Mouse (Mus musculus): ENCODE data around the gene Frem1.

The Frem1 gene

DNA sequence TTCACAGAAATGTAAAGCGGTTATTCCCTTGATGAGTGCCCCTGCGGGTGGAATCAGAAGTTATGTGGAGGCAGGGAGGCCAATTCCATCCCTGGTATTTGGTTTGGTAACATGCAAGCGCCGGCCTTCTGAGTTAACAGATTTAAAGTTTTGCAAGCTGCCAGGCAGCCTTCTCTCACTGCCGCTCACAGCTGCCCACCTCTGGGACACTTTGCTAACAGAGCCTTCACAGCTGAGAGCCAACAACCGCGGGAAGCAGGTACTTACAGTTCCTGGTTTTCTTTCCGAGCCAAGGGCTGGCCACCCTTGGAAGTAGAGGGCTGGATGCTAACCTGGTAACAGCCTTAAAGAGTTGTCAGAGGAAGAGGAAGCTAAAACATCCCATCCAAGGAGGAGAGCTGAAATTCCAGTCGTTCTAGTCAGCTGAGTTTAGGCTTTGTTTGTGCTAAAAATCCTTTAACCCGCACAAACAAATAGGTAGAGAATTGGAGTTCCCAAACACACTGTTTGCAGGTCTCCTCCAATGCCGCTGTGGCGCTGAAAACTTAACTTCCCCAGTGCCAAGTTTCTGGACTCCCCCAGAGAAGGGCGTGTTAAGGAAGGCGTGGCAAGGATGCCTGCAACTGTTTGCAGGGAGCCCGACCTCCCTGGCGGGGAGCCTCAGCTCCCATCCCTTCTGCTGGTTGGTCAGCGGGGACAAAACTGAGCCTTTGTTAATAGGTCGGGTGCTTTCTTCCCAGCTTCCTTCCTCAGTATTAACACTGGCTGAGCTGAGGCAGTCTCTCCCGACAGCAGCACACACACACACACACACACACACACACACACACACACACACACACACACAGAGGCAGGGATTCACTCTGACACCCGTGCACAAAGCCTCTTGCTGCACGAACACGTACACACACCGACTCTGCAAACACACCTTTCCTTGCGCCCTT is at the start of gene Frem1:
Gene Frem1 (minus strand): TSS at position 706 of the 944 bp plus-strand sequence.
- DNase-seq: peak; percentile 42 to 53

DNA sequence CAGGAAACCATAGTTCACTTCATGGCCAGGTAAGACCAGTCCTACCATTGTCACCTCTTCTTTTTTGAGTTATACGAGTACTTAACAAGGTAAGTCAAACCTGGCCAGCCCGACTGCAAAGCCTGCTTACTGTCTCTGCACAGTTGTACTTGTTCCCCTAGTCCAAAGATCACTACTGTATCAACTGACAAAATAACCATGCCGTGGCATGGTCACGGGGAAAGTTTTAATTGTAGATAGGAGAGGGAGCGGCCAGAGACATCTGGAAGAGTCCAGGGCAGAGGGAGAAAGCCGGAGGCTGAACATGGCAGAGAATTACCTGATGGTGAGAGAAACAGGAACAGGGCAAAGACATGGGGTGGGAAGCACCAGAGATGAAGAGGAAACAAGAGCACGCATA is 46.9 kb upstream of the Frem1 start:
- DNase-seq: no peak

DNA sequence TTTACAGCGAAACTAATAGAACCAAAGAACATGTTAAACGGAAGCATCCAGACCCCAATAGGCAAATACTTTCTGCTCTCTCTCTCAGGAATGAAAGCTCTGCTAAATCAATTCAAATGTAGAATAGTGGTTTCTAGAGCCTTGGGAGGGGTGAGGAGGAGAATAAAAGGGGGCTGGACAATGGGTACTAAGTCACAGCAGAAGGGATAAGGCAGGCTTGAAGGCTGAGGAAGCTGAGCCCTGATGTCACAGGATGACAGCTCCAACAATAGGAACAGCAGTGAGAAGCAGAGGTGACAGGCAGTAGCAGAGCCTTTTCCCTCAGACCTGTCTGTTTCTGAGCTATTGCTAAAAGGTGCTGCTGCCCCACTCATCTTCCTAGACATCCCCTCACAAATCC is 41.8 kb upstream of the Frem1 start:
- no peak for DNase-seq

DNA sequence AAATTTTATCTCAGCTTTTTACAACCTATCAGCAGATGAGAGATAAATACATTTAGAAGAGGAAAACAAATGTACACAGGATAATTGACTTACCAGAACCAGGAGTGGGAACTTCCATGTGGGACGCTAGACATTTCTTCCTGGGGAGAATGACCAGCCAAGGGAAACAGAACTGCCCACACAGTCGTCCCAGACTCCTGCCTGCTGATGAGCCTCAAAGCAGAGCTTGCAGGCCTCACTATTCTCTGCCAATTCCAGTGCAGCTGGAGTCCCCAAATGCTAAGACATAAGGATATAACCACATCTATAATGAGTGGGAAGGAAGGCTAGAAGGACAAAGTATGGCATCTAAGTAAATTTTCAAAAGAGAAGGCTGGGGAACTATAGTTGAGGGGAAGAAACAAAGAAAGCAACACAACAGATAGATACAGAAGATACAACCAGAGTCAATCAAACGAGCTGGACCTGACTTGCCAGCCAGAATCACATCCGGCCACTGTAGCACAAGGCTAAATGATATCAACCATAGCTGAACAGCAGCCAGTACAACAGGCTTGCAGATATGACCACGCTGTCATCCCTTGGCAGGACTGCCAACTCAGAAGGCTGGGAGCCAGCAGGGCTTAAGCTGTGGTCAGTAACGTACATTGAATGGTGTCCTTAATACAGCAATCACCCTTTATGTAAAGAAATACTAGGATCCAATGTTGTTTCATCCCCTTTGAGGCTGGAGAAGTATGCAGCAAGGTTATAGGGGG is 38.7 kb upstream of the Frem1 start:
- no peak for DNase-seq

DNA sequence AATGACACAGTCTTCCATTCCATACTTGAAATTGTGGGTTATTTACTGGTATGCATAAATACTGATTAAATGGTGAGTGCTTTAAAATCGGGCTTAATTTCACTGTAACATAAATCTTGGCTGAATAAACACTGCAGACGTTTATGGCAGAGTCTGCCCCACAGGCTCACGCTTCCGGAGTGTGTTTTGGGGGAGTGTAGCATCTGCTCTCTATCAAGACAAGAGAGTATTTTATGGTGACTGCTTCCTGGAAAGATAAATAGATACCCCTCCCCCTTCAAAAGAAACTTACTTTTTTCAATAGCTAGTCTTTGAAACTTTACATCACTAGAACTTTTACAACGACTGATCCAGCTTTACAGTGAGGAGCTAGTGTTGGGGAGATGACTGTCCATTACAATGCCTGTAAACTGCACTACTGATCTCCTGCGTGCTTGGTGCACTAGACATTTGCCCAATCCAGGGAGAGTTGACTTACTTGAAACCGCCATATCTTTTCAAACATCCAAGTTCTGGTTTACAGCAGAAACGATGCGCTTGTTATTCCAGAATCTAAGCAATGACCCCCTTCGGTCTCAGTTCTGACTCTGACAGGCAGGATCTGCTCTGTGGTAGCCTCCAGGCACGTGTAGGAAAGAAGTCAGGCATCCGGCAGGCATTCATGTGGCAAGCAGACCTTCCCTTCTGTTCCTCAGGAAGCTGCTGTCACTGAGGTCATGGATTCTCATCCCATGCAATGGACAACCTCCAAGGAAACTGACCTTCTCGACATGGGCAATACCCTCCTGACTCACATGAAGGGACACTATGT is 28.4 kb upstream of the Frem1 start:
- DNase-seq: peak; percentile 14 to 16

DNA sequence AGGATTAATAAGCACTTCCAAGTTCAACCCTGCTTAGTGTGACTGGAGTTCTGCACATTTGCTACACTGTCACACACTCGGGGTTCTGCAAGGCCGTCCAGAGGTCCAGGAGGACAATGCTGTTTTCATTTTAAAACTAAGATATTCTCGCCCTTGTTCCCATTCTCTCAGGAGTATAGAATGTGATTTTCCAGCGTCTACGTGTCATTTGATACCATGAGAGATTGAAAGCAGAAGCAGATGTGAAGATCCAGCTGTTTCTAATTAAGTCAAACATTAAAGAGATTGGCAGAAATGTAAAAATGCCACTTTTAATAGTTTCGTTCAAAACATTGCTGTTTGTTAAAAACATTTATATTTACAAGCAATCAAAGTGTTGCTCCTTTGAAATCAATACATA is 12.1 kb upstream of the Frem1 start:
- DNase-seq: no peak

DNA sequence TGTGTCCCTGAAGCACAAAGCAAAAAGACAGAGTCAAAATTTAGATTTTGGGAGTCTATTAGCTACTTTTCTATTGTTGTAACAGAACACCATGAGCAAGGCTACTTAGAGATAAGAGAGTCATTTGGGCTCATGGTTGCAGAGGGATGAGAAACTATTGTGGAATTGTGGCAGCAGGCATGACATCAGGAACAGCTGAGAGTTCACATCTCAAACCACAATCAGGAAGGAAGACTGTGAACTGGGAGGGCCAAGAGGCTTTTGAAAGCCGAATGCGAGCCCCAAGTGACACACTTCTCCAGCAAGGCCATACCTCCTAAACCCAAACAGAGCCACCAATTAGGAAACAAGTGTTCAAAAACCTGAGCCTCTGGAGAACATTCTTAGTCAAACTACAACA is 9.4 kb upstream of the Frem1 start:
- DNase-seq: no peak

DNA sequence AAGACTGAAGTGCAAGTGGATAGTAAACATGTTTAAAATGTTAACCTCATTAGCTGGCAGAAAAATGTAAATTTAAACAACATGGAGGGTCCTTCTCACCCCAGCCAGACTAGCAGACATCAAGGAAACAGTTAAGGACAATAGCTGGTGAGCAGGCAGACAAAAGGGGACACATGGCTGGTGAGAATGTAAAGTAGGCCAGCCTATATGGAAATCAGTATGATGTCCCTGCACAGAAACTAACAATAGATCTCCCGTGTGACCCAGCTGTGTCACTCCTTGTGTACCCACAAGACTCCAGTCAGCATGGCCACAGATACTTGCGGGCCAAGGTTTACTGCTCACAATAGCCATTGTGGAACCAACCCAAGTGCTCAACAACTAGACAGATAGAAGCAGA is 6.5 kb upstream of the Frem1 start:
- DNase-seq: no peak

DNA sequence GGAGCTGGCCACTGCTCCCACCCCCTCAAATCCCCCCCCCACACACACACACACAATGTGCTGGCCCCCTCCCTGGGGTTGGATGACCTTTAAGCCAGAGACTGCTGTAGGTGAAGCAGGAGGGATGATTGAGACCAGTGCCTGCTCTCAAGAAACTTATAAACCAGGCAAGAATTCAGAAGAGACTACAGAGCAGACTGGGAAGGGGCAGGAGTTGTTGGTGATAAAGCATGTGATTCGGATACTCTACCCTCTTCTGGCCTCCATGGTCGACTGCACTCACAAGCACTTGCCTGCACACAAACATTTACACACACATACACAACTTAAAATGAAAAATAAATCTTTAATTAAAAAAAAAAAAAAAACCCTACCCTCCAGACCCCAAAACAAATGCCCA is 6.0 kb upstream of the Frem1 start:
- no peak for DNase-seq

DNA sequence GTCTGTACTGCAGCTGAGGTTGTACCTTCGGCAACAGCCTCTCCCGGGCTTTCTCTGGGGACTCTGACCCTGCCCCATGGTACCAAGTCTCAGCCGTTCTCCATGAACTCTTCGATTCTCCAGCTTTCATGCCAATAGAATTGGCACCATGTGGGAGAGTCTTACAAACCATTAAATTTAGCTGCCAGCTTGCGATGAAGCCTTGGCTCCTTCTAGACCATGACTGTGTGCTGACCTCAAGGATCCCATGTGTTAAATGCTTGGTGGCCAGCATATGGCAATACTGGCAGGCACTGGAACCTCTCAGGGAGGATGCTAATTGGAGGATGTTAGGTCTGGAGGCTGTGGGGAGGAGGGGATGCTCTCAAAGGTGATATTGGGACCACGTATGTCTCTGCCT is 4.4 kb upstream of the Frem1 start:
- DNase-seq: no peak

DNA sequence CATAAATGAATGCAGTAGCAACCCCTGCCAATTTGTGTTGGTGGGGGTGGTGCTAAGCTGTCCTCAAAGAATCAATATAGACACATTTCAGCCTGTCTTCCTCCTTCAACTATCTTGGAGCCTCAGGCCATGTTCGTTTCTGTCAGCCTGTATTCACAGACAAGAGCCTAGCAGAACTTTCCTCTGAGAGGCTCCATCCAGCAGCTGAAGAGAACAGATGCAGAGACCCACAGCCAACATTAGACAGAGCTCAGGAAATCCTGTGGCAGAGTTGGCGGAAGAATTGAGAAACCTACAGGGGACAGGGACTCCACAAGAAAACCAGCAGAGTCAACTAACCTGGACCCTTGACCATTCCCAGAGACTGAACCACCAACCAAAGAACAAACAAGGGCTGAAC is 3.3 kb upstream of the Frem1 start:
- no peak for DNase-seq

DNA sequence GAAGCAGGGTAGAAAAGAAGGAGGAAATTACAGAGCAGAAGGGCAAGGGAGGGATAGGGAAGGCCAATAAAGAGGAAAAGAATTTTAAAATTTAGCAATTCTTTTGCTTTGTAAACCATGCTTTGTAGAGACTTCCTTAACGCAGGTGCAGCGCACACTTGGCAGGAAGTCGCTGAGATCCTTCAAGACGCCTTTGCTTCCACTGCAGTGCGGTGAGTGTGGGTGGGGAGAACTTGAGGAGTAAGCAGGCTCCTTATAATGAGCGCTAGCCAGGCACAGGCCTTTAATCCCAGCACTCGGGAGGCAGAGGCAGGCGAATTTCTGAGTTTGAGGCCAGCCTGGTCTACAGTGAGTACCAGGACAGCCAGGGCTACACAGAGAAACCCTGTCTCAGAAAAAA is 1.1 kb upstream of the Frem1 start:
- DNase-seq: no peak

DNA sequence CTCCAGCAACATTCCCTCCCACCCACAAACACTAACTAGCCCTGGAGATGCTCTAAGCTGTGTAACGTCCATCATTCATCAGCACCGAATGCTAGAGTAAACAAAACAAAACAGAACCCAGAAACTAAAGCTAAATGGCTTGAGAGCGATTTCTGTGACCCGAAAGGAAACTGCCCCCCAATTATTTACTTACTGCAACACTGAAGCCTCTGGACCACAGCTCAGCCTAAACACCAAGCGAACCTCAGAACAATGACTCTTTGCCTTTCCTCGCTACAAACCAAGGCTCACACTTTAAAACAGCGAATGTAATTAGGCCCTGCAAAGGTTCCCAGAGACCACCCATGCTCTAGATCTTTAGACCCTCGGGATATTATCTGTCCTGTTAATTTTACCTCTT is 963 bp downstream of the Frem1 start:
- no peak for DNase-seq

DNA sequence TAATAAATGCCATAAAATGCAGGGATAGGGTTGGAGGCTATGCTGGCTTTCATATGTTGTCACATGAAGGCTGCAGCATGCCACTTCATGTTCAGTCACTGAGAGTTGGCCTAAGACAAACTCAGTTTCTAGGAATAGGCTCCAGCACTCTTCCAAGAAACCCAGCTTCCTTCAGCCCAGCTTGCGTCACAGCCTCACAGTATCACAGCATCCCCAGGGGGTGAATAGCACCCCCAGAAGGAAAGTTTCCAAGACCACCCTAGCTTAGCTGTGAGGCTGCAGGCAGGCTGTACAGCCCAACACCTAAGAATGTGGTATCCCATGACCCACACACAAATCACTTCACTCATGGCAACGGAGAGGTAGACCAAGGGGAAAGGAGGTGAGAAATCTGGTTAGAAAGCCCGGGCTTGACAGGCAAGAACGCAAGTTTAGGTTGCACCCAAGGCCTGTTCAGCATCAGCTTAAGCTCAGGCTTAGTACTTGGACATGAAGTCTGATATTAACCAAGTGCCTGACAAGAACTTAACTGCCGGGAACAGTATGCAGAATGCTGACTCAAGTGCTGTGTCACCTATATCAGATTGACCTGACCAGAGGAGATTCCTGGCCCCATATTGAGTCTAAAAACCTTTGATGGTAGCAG is 1.9 kb downstream of the Frem1 start:
- no peak for DNase-seq

DNA sequence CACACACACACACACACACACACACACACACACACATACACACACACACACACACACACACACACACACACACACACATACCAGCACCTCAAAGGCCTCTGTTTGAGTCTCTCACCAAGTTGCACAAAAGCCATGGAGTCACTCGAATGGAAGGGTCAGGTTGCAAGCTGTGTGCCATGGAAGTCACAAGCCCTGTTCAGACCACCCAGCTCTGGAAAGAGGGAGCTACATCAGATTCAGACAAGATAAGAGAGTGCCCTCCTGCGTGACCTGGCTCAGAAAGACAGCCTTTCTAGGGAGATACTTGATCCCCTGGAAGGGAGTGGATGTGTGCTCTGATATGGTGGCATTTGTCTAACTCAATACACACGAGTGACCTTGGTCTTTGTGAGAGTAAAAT is 2.9 kb downstream of the Frem1 start:
- DNase-seq: no peak

DNA sequence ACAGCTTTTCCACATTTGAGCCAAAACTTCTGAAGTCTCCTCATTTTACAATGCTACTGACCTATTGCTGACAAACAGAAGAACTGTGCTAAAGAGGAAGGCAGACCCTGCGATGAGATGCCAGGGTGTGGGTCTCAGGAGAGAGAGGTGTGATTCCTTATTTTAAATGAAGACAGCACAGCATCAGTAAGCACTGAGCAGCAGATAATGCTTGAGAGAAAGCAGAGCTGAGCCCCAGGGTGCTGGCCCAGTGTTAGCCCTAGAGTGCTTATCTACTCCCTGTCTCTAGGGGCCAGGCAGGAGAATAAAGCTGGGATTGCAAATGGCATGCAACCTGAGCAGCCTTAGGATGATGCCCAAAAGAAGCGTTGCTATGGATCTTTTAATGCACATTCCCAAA is 3.6 kb downstream of the Frem1 start:
- no peak for DNase-seq

DNA sequence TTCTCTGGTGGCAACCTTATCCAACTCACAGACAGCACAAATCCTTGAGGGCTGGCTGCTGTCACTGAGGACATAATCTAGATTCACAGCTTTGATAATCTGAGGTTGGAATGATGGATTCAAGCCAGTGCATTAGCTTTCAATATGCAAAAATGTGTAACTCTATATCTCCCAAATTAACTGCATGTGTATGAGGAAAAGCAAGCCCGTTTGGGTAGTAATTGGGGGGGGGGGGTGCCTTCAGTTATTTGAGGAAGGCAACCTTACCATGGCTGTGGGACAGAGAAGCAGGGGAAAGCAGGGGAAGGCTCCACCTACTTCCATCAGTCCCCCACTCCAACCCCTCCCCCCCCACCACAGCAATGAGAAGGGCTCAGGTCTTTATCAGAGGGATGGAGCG is 5.3 kb downstream of the Frem1 start:
- DNase-seq: no peak

DNA sequence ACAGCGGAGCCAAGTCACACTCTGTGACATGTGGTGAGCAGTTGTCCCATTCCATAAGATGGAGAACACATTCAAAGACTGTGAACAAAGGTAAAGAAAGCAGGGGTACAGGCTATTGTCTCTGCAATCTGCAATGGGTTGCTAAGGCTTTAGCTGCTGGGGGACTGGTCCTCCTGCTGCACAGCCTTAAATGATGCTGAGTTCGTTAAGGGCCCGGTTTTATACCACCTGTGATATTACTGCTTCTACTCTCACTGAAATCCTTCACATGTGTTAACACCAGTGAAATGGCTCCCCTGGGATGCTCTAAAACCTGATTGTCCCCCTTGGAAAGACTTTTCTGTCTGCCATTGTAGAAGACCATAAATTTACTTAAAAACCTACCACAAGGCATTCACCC is 6.1 kb downstream of the Frem1 start:
- no peak for DNase-seq

DNA sequence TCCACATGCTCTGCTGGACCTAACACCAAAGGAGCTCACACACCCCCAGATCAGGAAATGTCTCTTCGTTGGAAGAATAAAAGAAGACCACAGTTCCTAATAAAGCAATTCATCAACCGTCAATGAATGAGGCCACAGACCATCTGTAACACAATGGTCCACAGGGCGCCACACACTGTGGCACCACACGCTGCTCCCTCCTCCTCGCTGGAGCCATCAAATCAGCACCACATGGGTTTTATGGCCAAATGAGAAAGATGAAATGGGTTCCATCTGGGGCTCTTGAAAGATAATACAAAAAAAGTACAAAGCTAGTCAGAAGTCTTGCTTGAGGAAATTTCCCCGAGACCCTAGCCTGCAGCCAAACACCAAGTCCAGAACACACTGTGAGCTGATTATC is 6.9 kb downstream of the Frem1 start:
- no peak for DNase-seq

DNA sequence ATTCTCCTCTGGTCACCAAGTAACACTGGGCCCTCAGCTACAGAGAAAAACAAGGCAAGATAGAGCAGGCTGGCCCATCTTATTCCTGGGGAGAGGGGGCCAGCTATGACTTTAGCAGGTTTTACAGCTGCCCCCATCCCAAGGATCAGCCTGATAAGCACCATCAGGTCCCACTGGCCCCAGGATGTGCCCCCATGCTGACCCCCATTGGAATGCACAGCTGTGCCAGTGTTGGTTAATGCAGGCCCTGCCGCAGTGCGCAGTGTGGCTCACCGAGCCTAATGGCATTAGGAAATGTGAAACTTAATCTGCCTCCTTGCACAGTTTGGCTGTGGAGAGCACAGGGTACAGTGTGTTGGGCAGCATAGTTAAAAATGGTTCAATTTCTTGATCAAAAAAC is 11.4 kb downstream of the Frem1 start:
- DNase-seq: no peak

DNA sequence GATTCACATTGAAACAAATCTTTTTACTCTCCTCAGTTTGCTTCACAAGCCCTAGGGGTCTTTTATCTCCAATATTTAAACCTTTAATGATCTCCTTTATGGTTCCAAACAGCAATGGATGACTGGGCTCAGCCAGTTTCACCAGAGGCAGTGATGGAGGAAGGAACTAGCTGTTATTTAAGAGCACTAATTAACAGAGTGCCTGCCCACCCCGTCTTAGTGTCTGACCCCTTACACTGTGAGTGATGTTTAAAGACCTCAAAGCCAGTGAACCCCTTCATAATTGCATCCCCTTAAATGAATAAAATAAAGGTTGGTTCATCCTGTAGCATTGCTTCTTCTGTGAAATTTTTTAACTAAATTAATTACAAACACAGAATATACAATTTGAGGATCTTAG is 19.4 kb downstream of the Frem1 start:
- DNase-seq: no peak

DNA sequence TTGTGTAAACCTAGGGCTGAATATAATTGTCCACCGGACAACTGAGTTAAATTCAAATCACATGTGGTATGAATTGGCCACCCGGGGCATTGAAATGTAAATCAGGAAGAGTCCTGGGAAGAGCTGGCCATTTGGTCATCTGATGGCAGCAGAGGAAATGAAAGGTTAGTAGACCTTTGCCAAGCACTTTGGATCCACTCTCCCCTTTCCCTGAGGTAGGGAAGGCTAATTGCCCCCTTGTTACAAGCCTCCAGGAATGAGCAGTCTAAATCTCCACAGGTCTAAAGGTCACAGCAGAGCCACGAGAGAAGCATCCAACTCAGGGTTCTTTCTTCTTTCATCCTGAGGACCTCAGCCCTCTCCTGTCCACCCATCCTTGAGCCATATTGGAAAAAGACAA is 20.5 kb downstream of the Frem1 start:
- no peak for DNase-seq

DNA sequence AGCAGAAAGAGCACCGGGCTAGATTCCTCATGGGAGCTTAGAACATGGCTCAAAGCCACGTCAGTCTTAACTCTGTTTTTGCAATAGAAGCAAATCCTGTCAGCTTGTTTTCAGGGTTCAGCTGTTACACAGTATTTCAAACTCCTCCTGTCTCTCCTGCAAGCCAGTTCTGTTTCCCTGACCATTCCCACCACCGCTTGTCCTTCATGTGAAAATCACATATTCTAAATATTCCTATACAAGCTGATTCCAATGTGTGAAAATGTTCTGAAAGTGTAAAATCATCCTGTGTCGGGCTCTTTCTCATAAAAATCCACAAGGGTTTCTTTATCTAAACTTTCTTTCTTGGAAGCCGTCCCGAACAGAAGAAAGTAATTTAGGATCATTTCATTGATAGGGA is 22.0 kb downstream of the Frem1 start:
- no peak for DNase-seq
